Mouse (Mus musculus) forebrain, embryonic 11.5 days (tissue): ENCODE measurements around the gene Nkapd1. TPM values are rescaled to one million over a fixed set of nuclear protein-coding genes. Genes with fewer than 3 reads are reported as not detected.

ENCODE experiments used
- ATAC-seq: fragments of 200-750 bp; cut with Nextera tagmentation; replicated peaks from 2 replicates; pipeline ENCODE4 v1.8.0; 2017; ENCODE audit warnings: moderate TSS enrichment; ENCODE audit not compliant: low FRiP score
- DNase-seq: peaks from one replicate; pipeline ENCODE4 v3.0.0-alpha.2; 2017; ENCODE audit warnings: low spot score
- H3K27ac ChIP-seq: fragments of 300-500 bp; sonication (generic); 2 replicates; pipeline ENCODE4 v1.5.1; 2014; ENCODE audit warnings: low read depth, low read length
- H3K27me3 ChIP-seq: fragments of 300-500 bp; sonication (generic); 2 replicates; pipeline ENCODE4 v1.6.1; 2014; ENCODE audit warnings: mild to moderate bottlenecking, low read length, mixed read lengths; ENCODE audit not compliant: control insufficient read depth, insufficient read depth
- H3K36me3 ChIP-seq: fragments of 300-500 bp; sonication (generic); 2 replicates; pipeline ENCODE4 v1.6.1; 2014; ENCODE audit warnings: mild to moderate bottlenecking, low read length, moderate library complexity, mixed read lengths; ENCODE audit not compliant: control insufficient read depth, insufficient read depth
- H3K4me1 ChIP-seq: fragments of 300-500 bp; sonication (generic); replicated peaks from 2 replicates; pipeline ENCODE4 v1.6.1; 2014; ENCODE audit warnings: low read length, mixed read lengths; ENCODE audit not compliant: control insufficient read depth, insufficient read depth
- H3K4me2 ChIP-seq: fragments of 300-500 bp; sonication (generic); 2 replicates; pipeline ENCODE4 v1.6.1; 2014; ENCODE audit warnings: low read depth, mild to moderate bottlenecking, low read length, moderate library complexity, mixed read lengths; ENCODE audit not compliant: severe bottlenecking
- H3K4me3 ChIP-seq: fragments of 300-500 bp; sonication (generic); 2 replicates; pipeline ENCODE4 v1.5.1; 2014; ENCODE audit warnings: low read depth, low read length
- H3K9ac ChIP-seq: fragments of 300-500 bp; sonication (generic); 2 replicates; pipeline ENCODE4 v1.6.1; 2014; ENCODE audit warnings: low read length
- H3K9me3 ChIP-seq: fragments of 300-500 bp; sonication (generic); 2 replicates; pipeline ENCODE4 v1.6.1; 2016; ENCODE audit warnings: low read length, mixed read lengths; ENCODE audit not compliant: control insufficient read depth
- WGBS: fragments of 180-500 bp; shearing (Covaris S2); extraction: QIAGEN DNeasy Blood & Tissue Kit; methylation state at CpG from one replicate; pipeline ENCODE4 v1.1.7; 2014; 5-methylcytosine and 5-hydroxymethylcytosine counted together
- polyA plus RNA-seq: library from polyadenylated mRNA; unstranded; fragments of >200 nt; fragmentation: Nextera tagmentation; extraction: Ambion mirVana; gene quantifications from 2 replicates; pipeline ENCODE4 v1.2.1, GENCODE M21; 2014

Nkapd1 gene
- polyA plus RNA-seq, 1 experiment from 2014 or later = 24.3 TPM

GRCm38 (mm10) chr9:50592955-50593354 is 24.3 kb downstream of the Nkapd1 start:
- ATAC-seq (no peak), DNase-seq (no peak)

GRCm38 (mm10) chr9:50590856-50591518 is 26.3 kb downstream of the Nkapd1 start:
- Histone ChIP-seq H3K27ac (no peak overlapping the region), H3K9me3 (no peaks in the 10 kb centered on the region), H3K4me2 (no peak overlapping the region), H3K27me3 (no peaks in the 10 kb centered on the region), H3K4me1 (no peaks in the 10 kb centered on the region), H3K36me3 (no peaks in the 10 kb centered on the region), H3K9ac (no peak overlapping the region), H3K4me3 (no peak overlapping the region)
- WGBS = 79% methylated on average over 10 of the region's 10 CpGs
- ATAC-seq (no peak), DNase-seq (no peak)

More at GRCm38 (mm10) chr9:50592955-50593354, 24.3 kb downstream of the Nkapd1 start:
- WGBS = 89% methylated on average over 9 of the region's 9 CpGs
- H3K27me3 ChIP-seq = no peaks in the 10 kb centered on the region
- peaks cover 7% of the 10 kb centered on the region; the same call in 1 of the 2 replicates for H3K36me3 ChIP-seq
- H3K9ac ChIP-seq = no peak overlapping the region
- no peaks in the 10 kb centered on the region for H3K9me3 ChIP-seq
- H3K27ac ChIP-seq = no peak overlapping the region
- H3K4me3 ChIP-seq = no peak overlapping the region
- no peaks in the 10 kb centered on the region for H3K4me1 ChIP-seq
- no peak overlapping the region for H3K4me2 ChIP-seq

GRCm38 (mm10) chr9:50586955-50587354 is 30.3 kb downstream of the Nkapd1 start:
- Histone ChIP-seq H3K36me3 (no peaks in the 10 kb centered on the region), H3K4me2 (no peak overlapping the region), H3K27ac (no peak overlapping the region), H3K27me3 (no peaks in the 10 kb centered on the region), H3K4me3 (no peak overlapping the region), H3K9ac (no peak overlapping the region), H3K4me1 (no peaks in the 10 kb centered on the region), H3K9me3 (no peaks in the 10 kb centered on the region)
- WGBS = 82% methylated on average over 4 of the region's 4 CpGs
- ATAC-seq = no peak
- DNase-seq = no peak

DNA sequence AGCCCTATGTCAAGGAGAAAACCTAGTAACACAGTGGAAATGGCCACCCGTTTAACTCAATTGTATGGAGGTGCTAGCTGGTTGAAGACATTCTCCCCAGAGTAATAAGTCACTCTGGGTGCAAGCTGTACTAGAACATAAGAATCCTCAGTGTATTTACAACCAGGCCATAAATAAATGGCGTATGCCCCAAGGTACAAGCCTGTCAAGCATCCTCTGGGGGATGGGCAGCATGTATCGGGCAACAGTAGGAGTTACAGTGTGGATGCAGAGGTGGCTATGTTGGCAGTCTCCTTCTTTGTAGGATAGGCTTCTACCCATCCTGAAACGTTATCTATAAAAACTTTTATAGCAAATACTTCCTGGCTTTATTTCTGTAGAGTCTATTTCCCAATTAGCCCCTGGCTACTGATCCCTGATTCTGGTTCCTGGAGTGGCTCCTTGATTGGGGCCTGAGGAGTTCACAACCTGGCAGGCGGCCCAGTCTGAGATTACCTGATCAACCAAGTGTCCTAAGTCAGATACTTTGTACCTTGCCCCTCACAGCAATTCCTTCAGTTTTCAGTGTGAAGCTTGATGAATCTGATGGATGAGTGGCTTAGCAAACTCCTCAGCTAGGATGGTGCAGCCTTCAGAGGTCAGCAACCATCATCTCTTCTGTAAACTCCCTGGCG is 32.0 kb downstream of the Nkapd1 start:
- DNase-seq (no peak), ATAC-seq (no peak)
- Histone ChIP-seq H3K4me3 (no peak overlapping the region), H3K9ac (no peak overlapping the region), H3K9me3 (no peaks in the 10 kb centered on the region), H3K4me1 (no peaks in the 10 kb centered on the region), H3K27me3 (no peaks in the 10 kb centered on the region), H3K27ac (no peak overlapping the region), H3K36me3 (no peaks in the 10 kb centered on the region), H3K4me2 (no peak overlapping the region)
- WGBS = 86% methylated on average over 6 of the region's 6 CpGs

- Histone ChIP-seq H3K4me2 (no peak overlapping the region), H3K27me3 (no peaks in the 10 kb centered on the region), H3K27ac (no peak overlapping the region), H3K36me3 (no peaks in the 10 kb centered on the region), H3K9me3 (no peaks in the 10 kb centered on the region), H3K4me1 (no peaks in the 10 kb centered on the region), H3K9ac (no peak overlapping the region), H3K4me3 (no peak overlapping the region)
- no peak for ATAC-seq
- WGBS = 21% methylated on average over 4 of the region's 4 CpGs
- DNase-seq = no peak
Measured at GRCm38 (mm10) chr9:50580370-50580769, 36.9 kb downstream of the Nkapd1 start.

- Histone ChIP-seq H3K9ac (no peak overlapping the region), H3K4me3 (no peak overlapping the region), H3K36me3 (no peaks in the 10 kb centered on the region), H3K4me2 (no peak overlapping the region), H3K4me1 (no peaks in the 10 kb centered on the region), H3K27me3 (no peaks in the 10 kb centered on the region), H3K9me3 (no peaks in the 10 kb centered on the region), H3K27ac (no peak overlapping the region)
- WGBS = 80% methylated on average over 10 of the region's 10 CpGs
- DNase-seq = no peak
- ATAC-seq = no peak
Measured at GRCm38 (mm10) chr9:50569599-50570525, 47.4 kb downstream of the Nkapd1 start.

- 85% methylated on average over 2 of the region's 2 CpGs for WGBS
- H3K4me1 ChIP-seq = no peaks in the 10 kb centered on the region
- H3K4me3 ChIP-seq = no peak overlapping the region
- H3K9ac ChIP-seq = no peak overlapping the region
- no peaks in the 10 kb centered on the region for H3K9me3 ChIP-seq
- ATAC-seq (no peak), DNase-seq (no peak)
- no peak overlapping the region for H3K4me2 ChIP-seq
- H3K27me3 ChIP-seq = no peaks in the 10 kb centered on the region
- H3K36me3 ChIP-seq = no peaks in the 10 kb centered on the region
- no peak overlapping the region for H3K27ac ChIP-seq
Measured at GRCm38 (mm10) chr9:50567881-50568280, 49.4 kb downstream of the Nkapd1 start.

- Histone ChIP-seq H3K9ac (no peak overlapping the region), H3K4me1 (no peaks in the 10 kb centered on the region), H3K27ac (no peak overlapping the region), H3K4me3 (no peak overlapping the region), H3K9me3 (no peaks in the 10 kb centered on the region), H3K27me3 (no peaks in the 10 kb centered on the region), H3K4me2 (no peak overlapping the region), H3K36me3 (no peaks in the 10 kb centered on the region)
- DNase-seq = no peak
- WGBS = 90% methylated on average over 4 of the region's 4 CpGs
- ATAC-seq = no peak
Measured at GRCm38 (mm10) chr9:50567372-50567771, 49.9 kb downstream of the Nkapd1 start.
